Mouse (Mus musculus) testis, postnatal 10 days (tissue): ENCODE measurements around the gene Cap1.

ENCODE experiments used
- DNase-seq: peaks from one replicate; pipeline ENCODE4 v3.0.0; 2021; ENCODE audit warnings: low spot score

The Cap1 gene

GRCm38 (mm10) chr4:122886579-122887254 lies 861 bp upstream of the Cap1 start:
- no peak for DNase-seq

- no peak for DNase-seq
Measured at GRCm38 (mm10) chr4:122884481-122885340, 1.1 kb downstream of the Cap1 start.

- no peak for DNase-seq
Measured at GRCm38 (mm10) chr4:122884051-122884450, 1.8 kb downstream of the Cap1 start.

GRCm38 (mm10) chr4:122883294-122883693 lies 2.6 kb downstream of the Cap1 start:
- no peak for DNase-seq

- DNase-seq: no peak
Measured at GRCm38 (mm10) chr4:122882544-122882943, 3.3 kb downstream of the Cap1 start.

- no peak for DNase-seq
Measured at GRCm38 (mm10) chr4:122878333-122879070, 7.4 kb downstream of the Cap1 start.

GRCm38 (mm10) chr4:122873512-122873911 lies 12.3 kb downstream of the Cap1 start:
- no peak for DNase-seq

GRCm38 (mm10) chr4:122873003-122873402 lies 12.9 kb downstream of the Cap1 start:
- no peak for DNase-seq

- DNase-seq: no peak
Measured at GRCm38 (mm10) chr4:122871989-122872388, 13.9 kb downstream of the Cap1 start.

- no peak for DNase-seq
Measured at GRCm38 (mm10) chr4:122871269-122871668, 14.6 kb downstream of the Cap1 start.

- DNase-seq: no peak
Measured at GRCm38 (mm10) chr4:122870741-122871140, 15.1 kb downstream of the Cap1 start.

GRCm38 (mm10) chr4:122870027-122870426 lies 15.8 kb downstream of the Cap1 start:
- DNase-seq: peak; percentile 67

- no peak for DNase-seq
Measured at GRCm38 (mm10) chr4:122868041-122868440, 17.8 kb downstream of the Cap1 start.

GRCm38 (mm10) chr4:122861836-122862235 lies 24.0 kb downstream of the Cap1 start:
- DNase-seq: no peak

GRCm38 (mm10) chr4:122859096-122859674 lies 26.7 kb downstream of the Cap1 start:
- DNase-seq: no peak

- no peak for DNase-seq
Measured at GRCm38 (mm10) chr4:122857909-122858308, 27.9 kb downstream of the Cap1 start.

- no peak for DNase-seq
Measured at GRCm38 (mm10) chr4:122854770-122855169, 31.1 kb downstream of the Cap1 start.

- DNase-seq: no peak
Measured at GRCm38 (mm10) chr4:122853691-122854090, 32.2 kb downstream of the Cap1 start.

GRCm38 (mm10) chr4:122851535-122851934 lies 34.3 kb downstream of the Cap1 start:
- DNase-seq: no peak

GRCm38 (mm10) chr4:122848150-122848621 lies 37.7 kb downstream of the Cap1 start:
- DNase-seq: peak; percentile 61

GRCm38 (mm10) chr4:122838416-122838815 lies 47.4 kb downstream of the Cap1 start:
- DNase-seq: no peak

GRCm38 (mm10) chr4:122837994-122838393 lies 47.9 kb downstream of the Cap1 start:
- DNase-seq: no peak
